Mouse (Mus musculus): ENCODE results near the gene Hlf. TPM values are rescaled to one million over a fixed set of nuclear protein-coding genes. Genes with fewer than 3 reads are reported as not detected.
A peak's percentile ranks its signal among the peaks of the same experiment; 100 is the strongest.

Hlf gene
- polyA plus RNA-seq, 1 experiment from 2014 or later: 3.3 TPM

DNA sequence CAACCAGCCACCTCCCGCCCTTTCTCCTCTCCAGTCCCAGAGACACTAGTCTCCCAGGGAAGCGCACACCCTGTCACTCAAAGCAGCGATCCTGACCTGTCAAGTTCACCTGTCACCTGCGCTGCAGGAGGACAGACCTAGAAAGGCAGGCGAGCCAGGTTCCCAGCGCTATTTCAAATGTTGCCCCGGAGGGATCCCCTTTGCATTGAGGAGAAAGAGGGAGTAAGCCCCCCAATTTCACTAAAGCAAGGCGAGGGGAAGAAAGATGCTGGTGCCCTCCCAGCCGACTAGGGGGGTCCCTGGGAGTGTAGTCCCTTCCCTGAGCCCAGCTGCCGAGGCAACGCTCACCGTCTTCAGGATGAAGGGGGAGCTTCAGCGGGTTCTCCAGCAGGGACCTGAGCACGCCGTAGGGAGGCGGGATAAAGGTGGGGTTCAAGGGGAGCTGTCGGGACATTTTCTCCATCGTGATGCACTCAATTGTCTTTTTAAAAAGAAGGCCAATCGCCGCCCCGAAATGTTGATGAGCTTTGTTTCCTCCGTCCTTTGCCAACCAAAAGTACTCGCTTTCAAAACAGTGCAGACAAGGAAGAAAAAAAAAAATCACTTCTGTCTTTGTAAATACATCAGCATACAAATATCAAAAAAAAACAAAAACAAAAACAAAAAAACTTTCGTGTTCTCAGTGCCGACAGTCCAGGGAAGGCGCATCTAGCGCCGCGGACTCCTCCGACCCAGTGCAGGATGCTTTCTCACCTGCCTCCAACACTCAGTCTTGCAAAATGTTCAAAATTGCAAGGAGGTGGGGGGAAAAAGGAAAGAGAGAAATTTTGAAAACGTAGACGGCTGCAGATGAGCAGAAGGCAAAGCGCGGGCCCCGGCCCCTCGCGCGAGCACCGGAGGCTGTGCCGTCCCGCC, 536 bp downstream of the Hlf start:
- ATAC-seq (ENCODE audit: extremely low read depth, insufficient number of reproducible peaks, low FRiP score, low TSS enrichment): peak; percentile 17; the same call in 1 of the 2 replicates
- H3K9ac ChIP-seq: peak overlapping the region; percentile 80
- WGBS: under 1% methylated on average over 41 of the region's 41 CpGs

DNA sequence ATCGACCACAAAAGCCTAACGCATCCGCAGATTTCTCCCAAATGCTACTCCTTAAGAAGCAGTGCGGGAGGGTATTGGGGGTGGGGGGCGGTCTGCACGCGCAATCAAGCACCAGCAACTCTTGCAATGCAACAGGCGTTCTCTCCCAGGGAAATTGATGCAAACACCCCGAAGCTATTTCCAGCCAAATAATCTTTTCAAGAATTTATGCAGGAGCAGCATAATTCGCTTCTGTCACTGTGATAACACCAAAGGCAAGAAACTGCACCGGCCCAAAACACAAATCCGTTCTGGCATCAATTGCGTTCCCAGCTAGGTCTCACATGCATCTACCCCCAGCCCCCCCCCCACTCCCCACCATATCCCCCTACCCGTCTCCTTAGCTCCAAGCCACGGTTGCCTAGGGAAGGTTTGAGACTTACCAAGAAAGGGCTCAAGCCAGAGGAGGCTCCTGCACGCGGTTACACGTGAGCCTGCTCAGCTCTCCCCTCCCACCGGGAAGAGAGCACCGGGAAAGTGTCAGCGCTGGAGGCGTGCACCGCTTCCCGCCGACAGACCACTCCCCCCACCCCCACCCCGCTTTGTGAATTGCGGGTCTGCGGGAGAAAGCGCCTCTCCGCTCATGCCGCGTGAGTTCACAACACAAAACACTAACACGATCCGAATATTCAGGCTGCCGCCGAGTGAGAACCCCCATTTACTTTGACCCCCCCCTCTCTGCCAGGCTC, 1.4 kb downstream of the Hlf start:
- Histone ChIP-seq H3K4me1 (peaks cover 32% of the 10 kb centered on the region), H3K4me3 (peak overlapping the region; percentile 62), H3K36me3 (no peaks in the 10 kb centered on the region), H3K9me3 (no peaks in the 10 kb centered on the region), H3K9ac (peak overlapping the region; percentile 80), H3K27me3 (replicated peaks) (peaks cover 39% of the 10 kb centered on the region), H3K4me2 (peak overlapping the region; percentile 98), H3K27ac (replicated peaks) (no peak overlapping the region)
- no peak for ATAC-seq (ENCODE audit: extremely low read depth, insufficient number of reproducible peaks, low FRiP score, low TSS enrichment)
- WGBS: 1% methylated on average over 36 of the region's 36 CpGs

More for the DNA sequence above, 536 bp downstream of the Hlf start:
- Histone ChIP-seq H3K36me3 (no peaks in the 10 kb centered on the region), H3K27ac (replicated peaks) (no peak overlapping the region), H3K9me3 (no peaks in the 10 kb centered on the region), H3K4me2 (peak overlapping the region; percentile 98), H3K4me3 (peak overlapping the region; percentile 62), H3K4me1 (peaks cover 32% of the 10 kb centered on the region), H3K27me3 (replicated peaks) (peaks cover 39% of the 10 kb centered on the region)

DNA sequence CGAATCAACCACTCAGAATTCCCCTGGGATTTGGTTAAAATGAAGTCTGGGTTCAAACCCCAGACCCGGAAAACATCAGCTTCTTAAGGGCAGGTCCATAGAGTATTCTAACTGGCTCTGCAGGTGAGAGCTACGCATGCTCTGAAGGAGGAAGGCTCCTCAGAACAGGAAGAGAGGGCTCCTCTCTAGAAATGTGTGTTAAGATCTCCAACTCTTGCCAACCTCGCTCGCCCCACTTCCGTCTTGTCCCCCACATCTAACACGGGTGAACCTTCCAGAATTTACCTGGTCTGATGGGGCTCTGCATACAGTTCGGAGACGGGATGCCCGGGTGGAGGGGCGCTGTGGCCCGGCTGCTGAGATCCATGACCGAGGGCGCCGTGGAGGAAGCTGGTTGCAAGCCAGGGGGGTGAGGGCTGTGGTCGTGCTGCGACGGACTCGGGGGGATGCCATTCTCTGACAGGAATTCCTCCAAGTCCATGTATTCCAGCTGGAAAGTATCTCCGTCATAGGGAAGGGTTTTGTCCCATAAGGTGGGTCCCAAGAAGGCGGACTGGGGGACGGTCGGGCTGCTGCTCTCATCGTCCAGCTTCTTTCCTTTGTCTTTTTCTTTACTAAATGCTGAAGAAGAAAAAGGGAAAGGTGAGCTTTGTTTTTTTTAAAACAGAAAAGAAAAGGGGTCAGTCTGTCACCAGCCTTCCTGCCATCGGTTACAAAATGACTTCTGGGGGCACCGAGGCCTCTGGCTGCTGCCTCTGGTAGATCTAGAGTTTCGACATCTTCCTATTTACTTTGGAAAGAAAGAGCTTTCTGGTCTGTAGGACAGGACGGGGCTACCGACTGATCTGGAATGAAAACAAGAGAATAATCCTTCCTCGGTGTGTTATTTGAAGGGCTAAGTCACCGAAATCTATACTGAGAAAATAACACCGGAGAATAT, 2.9 kb downstream of the Hlf start:
- Histone ChIP-seq H3K9ac (no peak overlapping the region), H3K9me3 (no peaks in the 10 kb centered on the region), H3K4me1 (peaks cover 44% of the 10 kb centered on the region), H3K4me2 (peak overlapping the region; percentile 98), H3K27ac (replicated peaks) (no peak overlapping the region; the same call in 1 of the 2 replicates), H3K36me3 (no peaks in the 10 kb centered on the region), H3K4me3 (peak overlapping the region; percentile 62), H3K27me3 (replicated peaks) (peaks cover 39% of the 10 kb centered on the region)
- ATAC-seq (ENCODE audit: extremely low read depth, insufficient number of reproducible peaks, low FRiP score, low TSS enrichment): no peak
- WGBS: 49% methylated on average over 32 of the region's 32 CpGs

DNA sequence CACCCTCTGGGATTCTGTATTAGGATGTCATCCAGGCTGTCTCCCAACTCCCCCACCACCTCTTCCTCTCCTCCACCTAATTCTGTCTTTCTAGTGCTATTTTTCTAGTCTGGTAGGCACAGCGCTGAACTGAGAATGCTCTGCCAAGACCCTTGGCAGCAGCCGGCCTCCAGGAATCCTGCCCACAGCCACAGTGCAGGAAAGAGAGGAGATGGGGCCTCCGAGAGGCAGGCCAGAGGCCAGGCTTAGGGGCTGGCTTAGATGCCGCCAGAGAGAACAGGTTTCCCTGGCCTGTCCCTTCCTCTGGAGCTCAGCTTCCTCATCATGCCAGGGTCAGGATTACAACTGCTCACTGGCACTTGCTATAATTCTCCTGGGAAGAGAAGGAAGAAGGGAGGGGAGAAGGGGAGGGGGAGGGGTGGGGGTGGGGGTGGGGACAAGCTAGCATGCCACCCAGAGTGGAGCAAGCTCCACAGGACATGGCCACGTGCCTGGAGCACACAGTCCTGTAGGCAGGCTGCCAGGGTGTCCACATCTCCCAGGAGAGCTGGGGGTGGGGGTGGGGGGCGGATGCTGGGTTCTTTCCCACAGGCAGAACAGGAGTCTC, 8.6 kb downstream of the Hlf start:
- Histone ChIP-seq H3K9ac (peak overlapping the region; percentile 63), H3K4me1 (peaks cover 41% of the 10 kb centered on the region), H3K4me2 (peak overlapping the region; percentile 52), H3K4me3 (peak overlapping the region; percentile 19; the same call in 1 of the 2 replicates), H3K27ac (replicated peaks) (peak overlapping the region; percentile 91), H3K27me3 (replicated peaks) (peaks cover under 1% of the 10 kb centered on the region), H3K9me3 (no peaks in the 10 kb centered on the region), H3K36me3 (no peaks in the 10 kb centered on the region)
- ATAC-seq (ENCODE audit: extremely low read depth, insufficient number of reproducible peaks, low FRiP score, low TSS enrichment): peak; percentile 75; the same call in 1 of the 2 replicates
- WGBS: 7% methylated on average over 6 of the region's 6 CpGs

GRCm38 (mm10) chr11:90381113-90381512, 9.6 kb downstream of the Hlf start:
- 40% methylated on average over 5 of the region's 5 CpGs for WGBS

GRCm38 (mm10) chr11:90380131-90380685, 10.5 kb downstream of the Hlf start:
- 70% methylated on average over 10 of the region's 10 CpGs for WGBS
- Histone ChIP-seq H3K36me3 (no peaks in the 10 kb centered on the region), H3K4me2 (no peak overlapping the region), H3K9me3 (no peaks in the 10 kb centered on the region), H3K4me1 (peaks cover 41% of the 10 kb centered on the region), H3K4me3 (no peak overlapping the region), H3K27ac (replicated peaks) (no peak overlapping the region), H3K27me3 (replicated peaks) (no peaks in the 10 kb centered on the region), H3K9ac (no peak overlapping the region)
- no peak for ATAC-seq (ENCODE audit: extremely low read depth, insufficient number of reproducible peaks, low FRiP score, low TSS enrichment)

More at GRCm38 (mm10) chr11:90381113-90381512, 9.6 kb downstream of the Hlf start:
- H3K4me1 ChIP-seq: peaks cover 41% of the 10 kb centered on the region
- no peak overlapping the region for H3K4me3 ChIP-seq
- H3K4me2 ChIP-seq: no peak overlapping the region
- no peak overlapping the region for H3K9ac ChIP-seq
- no peak for ATAC-seq (ENCODE audit: extremely low read depth, insufficient number of reproducible peaks, low FRiP score, low TSS enrichment)
- no peaks in the 10 kb centered on the region for H3K36me3 ChIP-seq
- no peaks in the 10 kb centered on the region for H3K27me3 ChIP-seq (replicated peaks)
- no peaks in the 10 kb centered on the region for H3K9me3 ChIP-seq
- 0 out of 2 replicates have a peak overlapping the region, but pooled peaks have one; percentile 91 for H3K27ac ChIP-seq (replicated peaks)

DNA sequence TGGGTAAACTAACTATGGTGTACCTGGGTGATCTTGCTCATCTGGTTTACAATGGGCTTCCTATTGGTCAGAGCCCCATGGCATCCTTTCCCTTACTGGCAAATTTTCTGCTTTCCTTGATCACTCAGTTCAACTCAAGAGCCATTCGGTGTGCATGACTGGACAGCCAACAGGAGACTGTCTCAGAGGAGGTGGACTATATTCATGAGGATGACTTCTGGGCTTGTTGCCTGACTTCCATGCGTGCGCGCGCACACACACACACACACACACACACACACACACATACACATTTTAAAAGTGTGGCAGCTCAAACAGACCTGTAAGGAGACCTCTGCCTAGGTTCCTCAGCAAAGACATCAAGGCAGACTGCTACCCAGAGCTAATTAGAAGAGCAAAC, 12.7 kb downstream of the Hlf start:
- H3K4me1 ChIP-seq: peaks cover 30% of the 10 kb centered on the region
- no peak overlapping the region for H3K4me3 ChIP-seq
- H3K36me3 ChIP-seq: no peaks in the 10 kb centered on the region
- no peak overlapping the region for H3K27ac ChIP-seq (replicated peaks)
- no peak for ATAC-seq (ENCODE audit: extremely low read depth, insufficient number of reproducible peaks, low FRiP score, low TSS enrichment)
- no peak overlapping the region for H3K4me2 ChIP-seq
- WGBS: 94% methylated on average over 5 of the region's 5 CpGs
- H3K9me3 ChIP-seq: no peaks in the 10 kb centered on the region
- H3K9ac ChIP-seq: no peak overlapping the region
- no peaks in the 10 kb centered on the region for H3K27me3 ChIP-seq (replicated peaks)

DNA sequence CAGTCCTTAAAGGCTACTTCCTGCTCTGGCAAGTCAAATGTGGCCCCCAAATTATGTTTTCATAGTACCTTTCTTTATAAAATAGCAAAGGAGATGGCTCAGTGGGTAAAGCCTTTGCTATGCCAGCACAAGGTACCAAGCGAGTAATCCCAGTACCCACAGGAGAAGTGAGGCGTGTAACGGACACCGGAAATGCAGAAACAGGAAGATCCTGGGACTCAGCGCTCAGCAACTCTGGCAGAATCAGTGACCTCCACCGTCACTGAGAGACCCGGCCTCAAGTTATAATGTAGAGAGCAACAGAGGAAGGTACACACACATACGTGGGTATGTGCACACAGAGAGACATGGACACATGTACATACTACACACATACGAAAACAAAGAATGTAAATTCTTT, 14.3 kb downstream of the Hlf start:
- no peak overlapping the region for H3K27ac ChIP-seq (replicated peaks)
- no peak overlapping the region for H3K4me3 ChIP-seq
- 88% methylated on average over 9 of the region's 9 CpGs for WGBS
- no peak for ATAC-seq (ENCODE audit: extremely low read depth, insufficient number of reproducible peaks, low FRiP score, low TSS enrichment)
- H3K9me3 ChIP-seq: no peaks in the 10 kb centered on the region
- peaks cover 22% of the 10 kb centered on the region for H3K4me1 ChIP-seq
- no peaks in the 10 kb centered on the region for H3K36me3 ChIP-seq
- H3K4me2 ChIP-seq: no peak overlapping the region
- no peaks in the 10 kb centered on the region for H3K27me3 ChIP-seq (replicated peaks)
- no peak overlapping the region for H3K9ac ChIP-seq

DNA sequence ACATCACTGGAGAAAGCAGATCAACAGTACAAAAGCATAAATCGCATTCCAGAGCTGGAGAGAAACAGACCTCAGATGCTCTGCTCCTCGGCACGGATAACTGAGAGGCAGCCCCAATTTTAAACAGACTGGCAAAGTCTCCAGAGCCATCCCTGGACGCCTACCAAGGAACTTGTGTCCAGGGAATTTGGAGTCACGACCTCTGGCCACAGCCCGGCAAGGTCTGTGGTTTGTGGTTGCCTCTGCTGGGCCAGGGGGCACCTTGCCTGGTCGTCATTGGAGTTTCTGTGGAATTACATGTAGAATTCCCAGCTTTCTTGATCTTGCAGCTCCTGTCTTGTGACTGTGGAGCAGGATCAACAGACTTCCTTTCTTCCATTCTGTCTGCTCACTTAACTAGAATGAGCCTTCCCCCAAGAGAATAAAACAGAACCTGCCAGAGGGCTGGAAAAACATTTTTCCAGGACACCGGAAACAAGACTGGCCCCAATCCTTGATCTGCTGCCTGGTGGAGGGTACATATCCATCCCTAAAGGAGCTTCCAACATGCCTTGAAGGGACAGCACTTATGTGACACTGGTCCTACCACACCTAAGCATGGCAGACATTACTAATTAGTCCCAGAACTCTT, 19.1 kb downstream of the Hlf start:
- peaks cover 42% of the 10 kb centered on the region for H3K4me1 ChIP-seq
- peak overlapping the region; percentile 61; the same call in 1 of the 2 replicates for H3K4me2 ChIP-seq
- ATAC-seq (ENCODE audit: extremely low read depth, insufficient number of reproducible peaks, low FRiP score, low TSS enrichment): no peak
- H3K27ac ChIP-seq (replicated peaks): no peak overlapping the region
- 0 out of 2 replicates have a peak overlapping the region, but pooled peaks have one; percentile 11 for H3K9ac ChIP-seq
- H3K4me3 ChIP-seq: no peak overlapping the region
- no peaks in the 10 kb centered on the region for H3K27me3 ChIP-seq (replicated peaks)
- 54% methylated on average over 8 of the region's 8 CpGs for WGBS
- no peaks in the 10 kb centered on the region for H3K9me3 ChIP-seq
- H3K36me3 ChIP-seq: no peaks in the 10 kb centered on the region

Data from heart, embryonic 13.5 days (tissue).